Mouse (Mus musculus) small intestine, adult 2 months (tissue): Measurements from ENCODE around the gene Sp2.

Experiments used
- CTCF ChIP-seq: fragments of 200-500 bp; IDR thresholded peaks from 2 replicates; pipeline ENCODE4 v1.5.1; 2012; ENCODE audit warnings: low read depth, mild to moderate bottlenecking, control low read depth, inconsistent platforms, low read length, moderate library complexity, mixed read lengths; ENCODE audit not compliant: insufficient replicate concordance, insufficient read length; ENCODE audit errors: extremely low read depth
- POLR2A ChIP-seq: fragments of 200-500 bp; IDR thresholded peaks from 2 replicates; pipeline ENCODE4 v1.6.1; 2012; ENCODE audit warnings: low read depth, mild to moderate bottlenecking, control low read depth, inconsistent platforms, low read length, moderate library complexity

GRCm38 (mm10) chr11:96955094-96955493, 27.7 kb downstream of the Sp2 start:
- TF ChIP-seq POLR2A (no peak), CTCF (no peak)
